Mouse (Mus musculus): Measurements from ENCODE around the gene Cd9. TPM values are rescaled to one million over a fixed set of nuclear protein-coding genes. Genes with fewer than 3 reads are reported as not detected.
"Not testable (repeated sequence)": the region's sequence is repeated elsewhere in the genome, so short reads cannot be mapped to it uniquely, and the experiment has no call there.

Gene Cd9
- polyA plus RNA-seq, 1 experiment = 52.6 TPM

DNA sequence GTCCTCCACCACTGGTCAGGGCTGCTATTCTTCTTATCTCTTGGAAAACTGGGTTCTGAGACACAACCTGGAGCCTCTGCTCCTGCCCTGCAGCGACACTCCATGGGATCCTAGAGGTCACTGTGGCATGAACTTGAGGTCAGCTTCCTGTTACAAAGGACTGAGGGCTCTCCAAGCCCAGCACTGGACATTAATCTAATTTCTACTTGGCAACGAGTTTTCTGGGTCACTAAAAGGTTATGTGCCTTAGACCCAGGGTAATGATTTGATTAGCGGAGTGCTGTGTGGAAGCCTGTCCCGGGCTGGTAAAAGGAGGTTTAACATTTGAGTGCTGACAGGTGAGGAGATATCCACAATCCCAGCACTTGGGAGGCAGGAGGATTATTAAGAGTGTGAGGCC is 9.0 kb downstream of the Cd9 start:
- Histone ChIP-seq H3K36me3 (replicated peaks; ENCODE audit: low read length) (peaks cover 76% of the 10 kb centered on the region), H3K9me3 (no peaks in the 10 kb centered on the region), H3K27me3 (replicated peaks) (no peaks in the 10 kb centered on the region), H3K4me3 (replicated peaks) (peak overlapping the region; percentile 83), H3K4me1 (peaks cover 99% of the 10 kb centered on the region)
- TF ChIP-seq GATA1 (IDR thresholded peaks at IDR 0.05; ENCODE audit: borderline replicate concordance, low read length) = no peak
- no peak for TF ChIP-seq FLI1 (IDR thresholded peaks at IDR 0.05; ENCODE audit: low read length)

DNA sequence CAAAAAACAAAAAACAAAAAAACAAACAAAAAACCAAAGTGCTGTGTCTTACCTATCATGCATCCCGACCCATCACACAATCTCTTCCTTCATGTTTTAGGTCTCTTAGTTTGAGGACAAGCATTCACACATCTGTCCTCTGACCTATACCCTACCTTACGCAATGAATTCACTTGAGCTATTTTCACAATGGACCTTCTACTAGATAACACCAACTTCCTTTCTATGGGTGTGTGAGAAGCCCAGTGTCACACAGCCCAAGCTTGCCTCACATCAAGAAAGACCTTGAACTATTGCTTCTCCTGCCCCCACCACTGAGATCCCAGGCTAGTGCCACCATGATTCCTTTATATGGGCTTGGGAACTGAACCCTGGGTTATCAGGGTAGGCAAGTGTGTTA is 9.9 kb downstream of the Cd9 start:
- Histone ChIP-seq H3K4me1 (peaks cover 99% of the 10 kb centered on the region), H3K4me3 (replicated peaks) (peak overlapping the region; percentile 47), H3K9me3 (no peaks in the 10 kb centered on the region), H3K36me3 (replicated peaks; ENCODE audit: low read length) (peaks cover 76% of the 10 kb centered on the region), H3K27me3 (replicated peaks) (no peaks in the 10 kb centered on the region)
- TF ChIP-seq FLI1 (IDR thresholded peaks at IDR 0.05; ENCODE audit: low read length) = no peak
- no peak for TF ChIP-seq GATA1 (IDR thresholded peaks at IDR 0.05; ENCODE audit: borderline replicate concordance, low read length)

GRCm38 (mm10) chr6:125484313-125484660 is 10.3 kb downstream of the Cd9 start:
- Histone ChIP-seq H3K4me1 (peaks cover 99% of the 10 kb centered on the region), H3K4me3 (replicated peaks) (peak overlapping the region; percentile 80), H3K36me3 (replicated peaks; ENCODE audit: low read length) (peaks cover 76% of the 10 kb centered on the region)
- H3K27me3 ChIP-seq (replicated peaks); H3K9me3 ChIP-seq: not testable (repeated sequence)

- Histone ChIP-seq H3K4me3 (replicated peaks) (peak overlapping the region; percentile 80), H3K4me1 (peaks cover 99% of the 10 kb centered on the region), H3K27me3 (replicated peaks) (no peaks in the 10 kb centered on the region), H3K36me3 (replicated peaks; ENCODE audit: low read length) (peaks cover 77% of the 10 kb centered on the region), H3K9me3 (no peaks in the 10 kb centered on the region)
- TF ChIP-seq GATA1 (IDR thresholded peaks at IDR 0.05; ENCODE audit: borderline replicate concordance, low read length) (no peak), FLI1 (IDR thresholded peaks at IDR 0.05; ENCODE audit: low read length) (no peak)
Measured at GRCm38 (mm10) chr6:125483515-125484312, 10.9 kb downstream of the Cd9 start.

GRCm38 (mm10) chr6:125482427-125482831 is 12.2 kb downstream of the Cd9 start:
- no peaks in the 10 kb centered on the region for H3K27me3 ChIP-seq (replicated peaks)
- H3K4me1 ChIP-seq = peaks cover 100% of the 10 kb centered on the region
- peaks cover 86% of the 10 kb centered on the region for H3K36me3 ChIP-seq (replicated peaks; ENCODE audit: low read length)
- TF ChIP-seq GATA1 (IDR thresholded peaks at IDR 0.05; ENCODE audit: borderline replicate concordance, low read length) (no peak), FLI1 (IDR thresholded peaks at IDR 0.05; ENCODE audit: low read length) (no peak)
- no peaks in the 10 kb centered on the region for H3K9me3 ChIP-seq
- peak overlapping the region; percentile 88 for H3K4me3 ChIP-seq (replicated peaks)

- peaks cover 100% of the 10 kb centered on the region for H3K4me1 ChIP-seq
- no peaks in the 10 kb centered on the region for H3K9me3 ChIP-seq
- H3K36me3 ChIP-seq (replicated peaks; ENCODE audit: low read length) = peaks cover 86% of the 10 kb centered on the region
- H3K4me3 ChIP-seq (replicated peaks) = peak overlapping the region; percentile 88
- TF ChIP-seq FLI1 (IDR thresholded peaks at IDR 0.05; ENCODE audit: low read length) (no peak), GATA1 (IDR thresholded peaks at IDR 0.05; ENCODE audit: borderline replicate concordance, low read length) (no peak)
- H3K27me3 ChIP-seq (replicated peaks) = no peaks in the 10 kb centered on the region
Measured at GRCm38 (mm10) chr6:125481667-125482390, 12.8 kb downstream of the Cd9 start.

DNA sequence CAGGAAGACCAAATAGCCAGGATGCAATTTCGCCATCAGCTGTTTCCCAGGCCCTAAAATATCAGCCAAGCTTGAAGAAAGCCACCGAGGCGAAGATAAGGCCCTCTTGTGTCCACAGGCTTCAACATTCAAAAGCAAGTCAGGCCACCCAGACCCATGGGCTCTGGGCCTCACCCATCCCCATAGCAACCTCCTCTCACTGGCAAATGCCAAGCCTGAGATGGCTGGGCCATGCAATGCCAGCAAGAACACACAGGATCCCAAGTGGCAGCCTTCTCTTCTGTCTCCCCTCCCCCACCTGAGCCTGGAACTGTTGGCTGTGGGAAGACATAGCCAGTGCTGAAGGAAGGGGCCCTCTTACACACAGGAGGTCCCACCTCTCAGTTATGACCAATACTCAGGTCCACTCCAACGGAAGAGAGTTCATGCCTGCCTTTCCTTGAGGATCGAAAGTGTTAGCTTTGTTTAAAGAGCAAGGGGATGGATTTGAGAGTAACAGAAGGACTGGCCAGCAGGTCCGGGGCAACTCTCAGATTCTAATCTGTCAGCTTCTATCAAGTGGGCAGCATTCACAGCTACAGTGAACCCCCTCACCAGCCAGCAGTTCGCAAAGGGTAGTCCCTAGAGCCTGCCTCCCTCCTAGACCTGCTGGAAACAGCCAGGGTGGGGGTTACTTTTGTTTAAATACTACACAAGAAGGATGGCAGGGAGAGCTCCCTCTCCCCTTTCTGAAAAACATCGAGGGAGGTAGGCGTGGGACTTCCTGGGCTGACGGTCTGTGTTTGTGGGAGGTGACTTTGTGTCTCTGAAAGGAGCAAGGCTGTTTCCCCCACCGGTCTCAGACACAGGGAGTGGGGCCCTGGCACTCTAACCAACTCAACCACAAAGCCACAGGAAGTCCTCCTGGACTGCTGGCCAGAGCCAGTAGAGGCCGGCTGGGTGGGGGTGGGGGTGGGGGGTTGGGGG is 13.9 kb downstream of the Cd9 start:
- H3K4me3 ChIP-seq (replicated peaks) = peak overlapping the region; percentile 88
- no peak for TF ChIP-seq GATA1 (IDR thresholded peaks at IDR 0.05; ENCODE audit: borderline replicate concordance, low read length)
- TF ChIP-seq FLI1 (IDR thresholded peaks at IDR 0.05; ENCODE audit: low read length) = no peak
- H3K36me3 ChIP-seq (replicated peaks; ENCODE audit: low read length) = peaks cover 87% of the 10 kb centered on the region
- peaks cover 100% of the 10 kb centered on the region for H3K4me1 ChIP-seq
- H3K9me3 ChIP-seq = no peaks in the 10 kb centered on the region
- H3K27me3 ChIP-seq (replicated peaks) = no peaks in the 10 kb centered on the region

GRCm38 (mm10) chr6:125479359-125479758 is 15.2 kb downstream of the Cd9 start:
- TF ChIP-seq FLI1 (IDR thresholded peaks at IDR 0.05; ENCODE audit: low read length) (no peak), GATA1 (IDR thresholded peaks at IDR 0.05; ENCODE audit: borderline replicate concordance, low read length) (no peak)
- H3K36me3 ChIP-seq (replicated peaks; ENCODE audit: low read length) = peaks cover 89% of the 10 kb centered on the region
- H3K27me3 ChIP-seq (replicated peaks) = no peaks in the 10 kb centered on the region
- peaks cover 100% of the 10 kb centered on the region for H3K4me1 ChIP-seq
- H3K4me3 ChIP-seq (replicated peaks) = peak overlapping the region; percentile 88
- no peaks in the 10 kb centered on the region for H3K9me3 ChIP-seq
